Mouse (Mus musculus): Measurements from ENCODE around the gene Rnf167.

Rnf167 gene

GRCm38 (mm10) chr11:70674014-70674413, 27.0 kb downstream of the Rnf167 start:
- DNase-seq (ENCODE audit: low spot score in 2 of 2): no peak

- DNase-seq (ENCODE audit: low spot score in 2 of 2): no peak
These were observed 27.5 kb downstream of the Rnf167 start for GRCm38 (mm10) chr11:70674501-70674900.

GRCm38 (mm10) chr11:70678092-70678491, 31.1 kb downstream of the Rnf167 start:
- no peak for DNase-seq (ENCODE audit: low spot score in 2 of 2)

GRCm38 (mm10) chr11:70678576-70678975, 31.5 kb downstream of the Rnf167 start:
- no peak for DNase-seq (ENCODE audit: low spot score in 2 of 2)

GRCm38 (mm10) chr11:70679361-70679760, 32.3 kb downstream of the Rnf167 start:
- DNase-seq (ENCODE audit: low spot score in 2 of 2): no peak

- peak in 1 of 2 experiments; percentile 63 for DNase-seq (ENCODE audit: low spot score in 2 of 2)
These were observed 32.9 kb downstream of the Rnf167 start for GRCm38 (mm10) chr11:70679894-70680293.

GRCm38 (mm10) chr11:70681170-70681569, 34.1 kb downstream of the Rnf167 start:
- DNase-seq (ENCODE audit: low spot score in 2 of 2): no peak

GRCm38 (mm10) chr11:70681897-70682581, 35.0 kb downstream of the Rnf167 start:
- peak; percentile 65 to 80 for DNase-seq (ENCODE audit: low spot score in 2 of 2)

- DNase-seq (ENCODE audit: low spot score in 2 of 2): no peak
These were observed 36.6 kb downstream of the Rnf167 start for GRCm38 (mm10) chr11:70683640-70684039.

- peak; percentile 62 to 72 for DNase-seq (ENCODE audit: low spot score in 2 of 2)
These were observed 40.0 kb downstream of the Rnf167 start for GRCm38 (mm10) chr11:70686901-70687566.

GRCm38 (mm10) chr11:70687601-70688199, 40.7 kb downstream of the Rnf167 start, which contains the start of gene Camta2:
TSS of gene Camta2 (minus strand) at chr11:70688105.
- DNase-seq (ENCODE audit: low spot score in 2 of 2): peak; percentile 89 to 92

GRCm38 (mm10) chr11:70688372-70688771, 41.3 kb downstream of the Rnf167 start:
- no peak for DNase-seq (ENCODE audit: low spot score in 2 of 2)

GRCm38 (mm10) chr11:70689578-70689977, 42.5 kb downstream of the Rnf167 start:
- no peak for DNase-seq (ENCODE audit: low spot score in 2 of 2)

- no peak for DNase-seq (ENCODE audit: low spot score in 2 of 2)
These were observed 46.5 kb downstream of the Rnf167 start for GRCm38 (mm10) chr11:70693504-70693903.

- DNase-seq (ENCODE audit: low spot score in 2 of 2): no peak
These were observed 50.3 kb downstream of the Rnf167 start for GRCm38 (mm10) chr11:70697376-70697775.

- no peak for DNase-seq (ENCODE audit: low spot score in 2 of 2)
These were observed 52.0 kb downstream of the Rnf167 start for GRCm38 (mm10) chr11:70699051-70699450.

- peak; percentile 95 to 96 for DNase-seq (ENCODE audit: low spot score in 2 of 2)
These were observed 52.9 kb downstream of the Rnf167 start, which contains the start of the genes Inca1 and Kif1c for GRCm38 (mm10) chr11:70699722-70700556. TSS of gene Inca1 (minus strand) at chr11:70700155. TSS of gene Kif1c (plus strand) at chr11:70700548.

GRCm38 (mm10) chr11:70700613-70701012, 53.6 kb downstream of the Rnf167 start:
- DNase-seq (ENCODE audit: low spot score in 2 of 2): peak; percentile 69 to 70
